Mouse (Mus musculus) C2C12 (cell line): ENCODE results near the gene Pgap3. TPM values are rescaled to one million over a fixed set of nuclear protein-coding genes. Genes with fewer than 3 reads are reported as not detected.
A peak's percentile ranks its signal among the peaks of the same experiment; 100 is the strongest.

Experiments
- H3K27me3 ChIP-seq: one replicate; pipeline ENCODE4 v1.6.1; 2011; ENCODE audit not compliant: control insufficient read depth, insufficient read depth, insufficient read length
- H3K36me3 ChIP-seq: one replicate; pipeline ENCODE4 v1.6.1; 2011; ENCODE audit not compliant: control insufficient read depth, insufficient read depth
- H3K4me3 ChIP-seq: one replicate; pipeline ENCODE4 v1.5.1; 2011; ENCODE audit warnings: mild to moderate bottlenecking, control low read depth; ENCODE audit not compliant: poor library complexity, insufficient read depth, severe bottlenecking
- H3K79me2 ChIP-seq: one replicate; pipeline ENCODE4 v1.6.1; 2011; ENCODE audit not compliant: control insufficient read depth, insufficient read depth
- H3K79me3 ChIP-seq: one replicate; pipeline ENCODE4 v1.6.1; 2011; ENCODE audit warnings: low read depth, control low read depth
- H3ac ChIP-seq: one replicate; pipeline ENCODE3; 2011; ENCODE audit warnings: low read depth; ENCODE audit not compliant: control insufficient read depth, insufficient read length
- CEBPB ChIP-seq: IDR thresholded peaks from one replicate; pipeline ENCODE4 v1.6.1; 2011; ENCODE audit warnings: low read depth, mild to moderate bottlenecking, control low read depth, moderate library complexity
- CTCF ChIP-seq: IDR thresholded peaks from one replicate; pipeline ENCODE4 v1.5.1; 2011; ENCODE audit not compliant: control insufficient read depth, insufficient read depth, insufficient read length
- FOSL1 ChIP-seq: IDR thresholded peaks from one replicate; pipeline ENCODE4 v1.8.0; 2011; ENCODE audit warnings: mild to moderate bottlenecking, low read length; ENCODE audit not compliant: poor library complexity, insufficient read depth, severe bottlenecking
- MAX ChIP-seq: IDR thresholded peaks from one replicate; pipeline ENCODE4 v1.6.1; 2011; ENCODE audit warnings: mild to moderate bottlenecking, control low read depth
- MYOD1 ChIP-seq: IDR thresholded peaks from one replicate; pipeline ENCODE4 v1.6.1; 2011; ENCODE audit warnings: low read depth; ENCODE audit not compliant: control insufficient read depth, insufficient read length
- MYOG ChIP-seq: IDR thresholded peaks from one replicate; pipeline ENCODE4 v1.6.1; 2011; ENCODE audit not compliant: control insufficient read depth, insufficient read length; ENCODE audit errors: extremely low read depth
- USF1 ChIP-seq: IDR thresholded peaks from one replicate; pipeline ENCODE4 v1.6.1; 2011; ENCODE audit warnings: low read depth, mild to moderate bottlenecking, control low read depth, moderate library complexity
- polyA plus RNA-seq: library from polyadenylated mRNA; unstranded; fragments of >200 nt; fragmentation: generic; extraction: Trizol; gene quantifications from one replicate; pipeline ENCODE4 v1.2.1, GENCODE M21; 2012; ENCODE audit warnings: missing spikeins

Gene Pgap3
- polyA plus RNA-seq, 1 experiment = 6.3 TPM

GRCm38 (mm10) chr11:98355732-98356299 is 44.5 kb downstream of the Pgap3 start:
- Histone ChIP-seq H3K27me3 (peaks cover 22% of the 10 kb centered on the region), H3K4me3 (no peak overlapping the region), H3K79me2 (peaks cover 26% of the 10 kb centered on the region), H3K79me3 (peaks cover 19% of the 10 kb centered on the region), H3ac (no peak overlapping the region), H3K36me3 (no peaks in the 10 kb centered on the region)
- TF ChIP-seq MYOD1 (no peak), MAX (no peak), FOSL1 (no peak), CTCF (peak; percentile 35), CEBPB (no peak), MYOG (no peak), USF1 (no peak)

DNA sequence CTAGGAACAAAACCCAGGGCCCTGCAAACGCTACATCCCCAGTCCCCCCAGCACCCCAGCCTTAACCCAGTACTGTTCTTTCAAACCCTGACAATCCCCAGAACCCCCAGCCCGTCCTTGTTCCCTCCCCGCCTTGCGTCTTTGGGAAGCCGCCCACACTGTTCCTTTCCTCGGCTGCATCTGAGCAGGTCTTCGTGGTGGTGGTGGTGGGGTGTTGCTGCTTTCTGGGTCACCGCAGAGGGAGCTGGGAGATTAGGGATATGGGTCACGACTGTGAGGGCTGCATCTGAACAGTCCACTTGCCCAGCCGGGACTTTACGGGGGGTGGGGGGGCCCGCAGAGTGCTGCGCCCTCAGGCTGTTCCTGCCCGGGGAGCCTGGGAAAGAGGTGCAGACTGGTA is 45.8 kb downstream of the Pgap3 start:
- Histone ChIP-seq H3K79me2 (peaks cover 12% of the 10 kb centered on the region), H3K27me3 (peaks cover 36% of the 10 kb centered on the region), H3K4me3 (no peak overlapping the region), H3K36me3 (no peaks in the 10 kb centered on the region), H3ac (no peak overlapping the region), H3K79me3 (peaks cover 10% of the 10 kb centered on the region)
- TF ChIP-seq MYOG = no peak
- no peak for TF ChIP-seq CEBPB
- no peak for TF ChIP-seq MYOD1
- no peak for TF ChIP-seq FOSL1
- TF ChIP-seq CTCF = no peak
- no peak for TF ChIP-seq USF1
- no peak for TF ChIP-seq MAX

GRCm38 (mm10) chr11:98353651-98354211 is 46.6 kb downstream of the Pgap3 start:
- Histone ChIP-seq H3K36me3 (no peaks in the 10 kb centered on the region), H3ac (peak overlapping the region; percentile 9), H3K79me3 (peaks cover 3% of the 10 kb centered on the region), H3K79me2 (peaks cover 5% of the 10 kb centered on the region), H3K4me3 (no peak overlapping the region), H3K27me3 (peaks cover 43% of the 10 kb centered on the region)
- TF ChIP-seq USF1 (no peak), MYOG (no peak), CTCF (no peak), MYOD1 (no peak), CEBPB (no peak), FOSL1 (no peak), MAX (no peak)

- Histone ChIP-seq H3K79me3 (no peaks in the 10 kb centered on the region), H3K27me3 (peaks cover 56% of the 10 kb centered on the region), H3K4me3 (no peak overlapping the region), H3K79me2 (no peaks in the 10 kb centered on the region), H3K36me3 (no peaks in the 10 kb centered on the region), H3ac (no peak overlapping the region)
- TF ChIP-seq FOSL1 (no peak), MAX (no peak), USF1 (no peak), CEBPB (no peak), CTCF (no peak), MYOG (no peak), MYOD1 (no peak)
Measured at GRCm38 (mm10) chr11:98352272-98352990, 47.9 kb downstream of the Pgap3 start.

DNA sequence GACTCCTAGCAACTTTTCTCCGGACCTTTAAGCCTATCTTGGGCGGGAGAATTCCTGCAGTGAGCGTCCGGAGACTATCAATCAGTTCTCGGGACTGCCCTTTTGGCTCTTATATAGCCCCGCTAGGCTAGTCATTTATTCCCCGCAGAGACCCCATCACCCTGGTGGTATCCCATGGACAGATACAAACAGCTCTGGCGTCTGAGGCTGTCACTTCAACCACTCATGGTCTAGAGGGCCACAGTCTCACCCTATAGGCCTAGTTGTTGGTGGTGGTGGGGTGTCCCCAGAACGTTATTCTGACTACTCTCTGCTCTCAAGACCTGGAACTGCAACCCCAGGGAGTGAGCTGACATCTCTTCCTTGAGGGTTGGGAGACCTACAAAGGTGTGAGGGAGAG is 51.0 kb downstream of the Pgap3 start:
- no peak for TF ChIP-seq MYOD1
- TF ChIP-seq MYOG = no peak
- TF ChIP-seq CEBPB = no peak
- TF ChIP-seq USF1 = no peak
- no peak for TF ChIP-seq CTCF
- TF ChIP-seq FOSL1 = no peak
- TF ChIP-seq MAX = no peak
- Histone ChIP-seq H3K79me3 (no peaks in the 10 kb centered on the region), H3K36me3 (no peaks in the 10 kb centered on the region), H3K27me3 (peaks cover 71% of the 10 kb centered on the region), H3ac (no peak overlapping the region), H3K79me2 (no peaks in the 10 kb centered on the region), H3K4me3 (no peak overlapping the region)
